Mouse (Mus musculus) embryo, embryonic 9.5 days (tissue): ENCODE results near the gene Sypl2.

Experiments used
- DNase-seq: peaks from one replicate; pipeline ENCODE4 v3.0.0-alpha.2; 2017; ENCODE audit errors: extremely low spot score

Gene Sypl2

GRCm38 (mm10) chr3:108178756-108179715, 47.4 kb downstream of the Sypl2 start:
- no peak for DNase-seq

- DNase-seq: no peak
Measured at GRCm38 (mm10) chr3:108174672-108175531, 51.5 kb downstream of the Sypl2 start.

GRCm38 (mm10) chr3:108169199-108169598, 57.2 kb downstream of the Sypl2 start:
- DNase-seq: no peak

GRCm38 (mm10) chr3:108167499-108167898, 58.9 kb downstream of the Sypl2 start:
- no peak for DNase-seq

GRCm38 (mm10) chr3:108166486-108167211, 59.8 kb downstream of the Sypl2 start:
- DNase-seq: peak; percentile 72

- peak; percentile 59 for DNase-seq
Measured at GRCm38 (mm10) chr3:108165532-108166315, 60.7 kb downstream of the Sypl2 start.

GRCm38 (mm10) chr3:108164807-108165206, 61.6 kb downstream of the Sypl2 start:
- DNase-seq: peak; percentile 84

- DNase-seq: no peak
Measured at GRCm38 (mm10) chr3:108164091-108164490, 62.4 kb downstream of the Sypl2 start.
